Mouse (Mus musculus): Measurements from ENCODE around the gene Smim20. TPM values are rescaled to one million over a fixed set of nuclear protein-coding genes. Genes with fewer than 3 reads are reported as not detected.

The Smim20 gene
- polyA plus RNA-seq, 1 experiment: 45.2 TPM

DNA sequence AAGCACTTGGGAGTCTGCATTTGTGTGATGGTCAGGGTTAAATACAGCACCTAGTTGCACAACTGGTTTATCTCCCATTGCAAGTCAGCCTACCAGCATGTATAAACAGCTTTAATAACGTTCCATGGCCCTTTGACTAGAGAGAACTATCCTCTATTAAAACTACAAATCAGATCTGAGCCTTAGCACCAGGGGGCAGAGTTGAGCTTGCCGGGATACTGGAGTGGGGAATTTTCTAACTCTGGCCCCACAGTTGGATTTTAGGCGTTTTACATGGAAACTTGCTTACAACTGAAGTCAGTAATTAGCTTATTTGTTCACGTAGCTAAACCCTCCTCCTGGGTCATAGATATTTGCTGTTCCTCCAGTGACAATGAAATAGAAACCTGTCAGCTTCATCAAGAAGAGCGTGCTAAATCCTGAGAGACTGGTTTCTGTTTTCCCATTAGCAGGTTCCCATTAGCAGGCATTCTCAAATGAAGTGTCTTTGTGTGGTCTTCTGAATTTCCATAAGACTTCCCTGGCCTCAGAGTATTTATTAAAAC lies 8.0 kb downstream of the Smim20 start:
- no peak overlapping the region for H3K4me3 ChIP-seq (ENCODE audit: insufficient read depth, poor library complexity, severe bottlenecking)
- H3K27me3 ChIP-seq (ENCODE audit: control insufficient read depth, insufficient read depth, insufficient read length): no peaks in the 10 kb centered on the region
- TF ChIP-seq USF1 (IDR thresholded peaks at IDR 0.05; ENCODE audit: low read depth) (no peak), MAX (IDR thresholded peaks at IDR 0.05) (no peak), MYOG (IDR thresholded peaks at IDR 0.05; ENCODE audit: control insufficient read depth, extremely low read depth, insufficient read length) (no peak), CTCF (IDR thresholded peaks at IDR 0.05; ENCODE audit: control insufficient read depth, insufficient read depth, insufficient read length) (no peak), CEBPB (IDR thresholded peaks at IDR 0.05; ENCODE audit: low read depth) (no peak)
- H3K36me3 ChIP-seq (ENCODE audit: control insufficient read depth, insufficient read depth): no peaks in the 10 kb centered on the region
- H3K79me2 ChIP-seq (ENCODE audit: control insufficient read depth, insufficient read depth): no peaks in the 10 kb centered on the region
- no peak overlapping the region for H3ac ChIP-seq (ENCODE audit: control insufficient read depth, insufficient read length, low read depth)
- H3K79me3 ChIP-seq (ENCODE audit: low read depth): no peaks in the 10 kb centered on the region

- no peaks in the 10 kb centered on the region for H3K79me3 ChIP-seq (ENCODE audit: low read depth)
- TF ChIP-seq CEBPB (IDR thresholded peaks at IDR 0.05; ENCODE audit: low read depth) (no peak), CTCF (IDR thresholded peaks at IDR 0.05; ENCODE audit: control insufficient read depth, insufficient read depth, insufficient read length) (no peak), MYOD1 (IDR thresholded peaks at IDR 0.05; ENCODE audit: control insufficient read depth, insufficient read length, low read depth) (no peak), MYOG (IDR thresholded peaks at IDR 0.05; ENCODE audit: control insufficient read depth, extremely low read depth, insufficient read length) (no peak), FOSL1 (IDR thresholded peaks at IDR 0.05; ENCODE audit: insufficient read depth, low read length, poor library complexity, severe bottlenecking) (no peak), USF1 (IDR thresholded peaks at IDR 0.05; ENCODE audit: low read depth) (no peak), MAX (IDR thresholded peaks at IDR 0.05) (no peak)
- H3K4me3 ChIP-seq (ENCODE audit: insufficient read depth, poor library complexity, severe bottlenecking): no peak overlapping the region
- H3K79me2 ChIP-seq (ENCODE audit: control insufficient read depth, insufficient read depth): no peaks in the 10 kb centered on the region
- H3K36me3 ChIP-seq (ENCODE audit: control insufficient read depth, insufficient read depth): no peaks in the 10 kb centered on the region
- H3K27me3 ChIP-seq (ENCODE audit: control insufficient read depth, insufficient read depth, insufficient read length): no peaks in the 10 kb centered on the region
- H3ac ChIP-seq (ENCODE audit: control insufficient read depth, insufficient read length, low read depth): no peak overlapping the region
These were observed 8.5 kb downstream of the Smim20 start for GRCm38 (mm10) chr5:53275376-53275775.

GRCm38 (mm10) chr5:53276470-53277022 lies 9.7 kb downstream of the Smim20 start:
- Histone ChIP-seq H3K4me3 (ENCODE audit: insufficient read depth, poor library complexity, severe bottlenecking) (no peak overlapping the region), H3ac (ENCODE audit: control insufficient read depth, insufficient read length, low read depth) (no peak overlapping the region), H3K36me3 (ENCODE audit: control insufficient read depth, insufficient read depth) (no peaks in the 10 kb centered on the region), H3K79me2 (ENCODE audit: control insufficient read depth, insufficient read depth) (no peaks in the 10 kb centered on the region), H3K79me3 (ENCODE audit: low read depth) (no peaks in the 10 kb centered on the region), H3K27me3 (ENCODE audit: control insufficient read depth, insufficient read depth, insufficient read length) (no peaks in the 10 kb centered on the region)
- no peak for TF ChIP-seq MYOD1 (IDR thresholded peaks at IDR 0.05; ENCODE audit: control insufficient read depth, insufficient read length, low read depth)

GRCm38 (mm10) chr5:53277716-53278263 lies 10.9 kb downstream of the Smim20 start:
- Histone ChIP-seq H3K36me3 (ENCODE audit: control insufficient read depth, insufficient read depth) (no peaks in the 10 kb centered on the region), H3K4me3 (ENCODE audit: insufficient read depth, poor library complexity, severe bottlenecking) (no peak overlapping the region), H3K79me2 (ENCODE audit: control insufficient read depth, insufficient read depth) (no peaks in the 10 kb centered on the region), H3ac (ENCODE audit: control insufficient read depth, insufficient read length, low read depth) (no peak overlapping the region), H3K79me3 (ENCODE audit: low read depth) (no peaks in the 10 kb centered on the region), H3K27me3 (ENCODE audit: control insufficient read depth, insufficient read depth, insufficient read length) (no peaks in the 10 kb centered on the region)
- no peak for TF ChIP-seq FOSL1 (IDR thresholded peaks at IDR 0.05; ENCODE audit: insufficient read depth, low read length, poor library complexity, severe bottlenecking)
- TF ChIP-seq MYOG (IDR thresholded peaks at IDR 0.05; ENCODE audit: control insufficient read depth, extremely low read depth, insufficient read length): no peak
- no peak for TF ChIP-seq MAX (IDR thresholded peaks at IDR 0.05)
- TF ChIP-seq MYOD1 (IDR thresholded peaks at IDR 0.05; ENCODE audit: control insufficient read depth, insufficient read length, low read depth): no peak
- no peak for TF ChIP-seq CTCF (IDR thresholded peaks at IDR 0.05; ENCODE audit: control insufficient read depth, insufficient read depth, insufficient read length)
- TF ChIP-seq CEBPB (IDR thresholded peaks at IDR 0.05; ENCODE audit: low read depth): no peak

- no peak overlapping the region for H3K4me3 ChIP-seq (ENCODE audit: insufficient read depth, poor library complexity, severe bottlenecking)
- H3K79me3 ChIP-seq (ENCODE audit: low read depth): no peaks in the 10 kb centered on the region
- H3K36me3 ChIP-seq (ENCODE audit: control insufficient read depth, insufficient read depth): no peaks in the 10 kb centered on the region
- TF ChIP-seq CTCF (IDR thresholded peaks at IDR 0.05; ENCODE audit: control insufficient read depth, insufficient read depth, insufficient read length) (no peak), MYOD1 (IDR thresholded peaks at IDR 0.05; ENCODE audit: control insufficient read depth, insufficient read length, low read depth) (no peak), MAX (IDR thresholded peaks at IDR 0.05) (no peak), FOSL1 (IDR thresholded peaks at IDR 0.05; ENCODE audit: insufficient read depth, low read length, poor library complexity, severe bottlenecking) (no peak), MYOG (IDR thresholded peaks at IDR 0.05; ENCODE audit: control insufficient read depth, extremely low read depth, insufficient read length) (no peak), USF1 (IDR thresholded peaks at IDR 0.05; ENCODE audit: low read depth) (no peak), CEBPB (IDR thresholded peaks at IDR 0.05; ENCODE audit: low read depth) (no peak)
- no peaks in the 10 kb centered on the region for H3K27me3 ChIP-seq (ENCODE audit: control insufficient read depth, insufficient read depth, insufficient read length)
- no peak overlapping the region for H3ac ChIP-seq (ENCODE audit: control insufficient read depth, insufficient read length, low read depth)
- no peaks in the 10 kb centered on the region for H3K79me2 ChIP-seq (ENCODE audit: control insufficient read depth, insufficient read depth)
These were observed 12.4 kb downstream of the Smim20 start for GRCm38 (mm10) chr5:53279216-53279813.

DNA sequence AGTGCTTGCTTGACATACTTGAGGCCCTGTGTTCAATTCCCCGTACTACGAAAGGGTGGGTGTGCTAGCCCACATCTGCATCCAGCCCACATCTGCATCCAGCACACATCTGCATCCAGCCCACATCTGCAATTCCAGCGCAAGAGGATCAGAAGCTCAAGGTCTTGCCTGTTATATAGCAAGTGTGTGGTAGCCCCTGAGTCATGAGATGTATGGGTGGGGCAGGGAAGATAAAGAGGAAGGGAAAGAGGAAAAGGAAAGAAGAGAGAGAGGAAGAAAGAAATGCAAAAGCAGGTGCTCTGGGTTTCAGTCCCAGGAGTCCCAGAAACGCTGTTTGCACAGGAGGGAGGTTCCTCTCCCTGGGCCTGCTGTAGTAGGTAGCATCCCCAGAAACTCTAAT lies 15.6 kb downstream of the Smim20 start:
- Histone ChIP-seq H3K79me3 (ENCODE audit: low read depth) (no peaks in the 10 kb centered on the region), H3K36me3 (ENCODE audit: control insufficient read depth, insufficient read depth) (no peaks in the 10 kb centered on the region), H3ac (ENCODE audit: control insufficient read depth, insufficient read length, low read depth) (no peak overlapping the region), H3K4me3 (ENCODE audit: insufficient read depth, poor library complexity, severe bottlenecking) (no peak overlapping the region), H3K27me3 (ENCODE audit: control insufficient read depth, insufficient read depth, insufficient read length) (no peaks in the 10 kb centered on the region), H3K79me2 (ENCODE audit: control insufficient read depth, insufficient read depth) (no peaks in the 10 kb centered on the region)
- TF ChIP-seq USF1 (IDR thresholded peaks at IDR 0.05; ENCODE audit: low read depth): no peak
- no peak for TF ChIP-seq MYOG (IDR thresholded peaks at IDR 0.05; ENCODE audit: control insufficient read depth, extremely low read depth, insufficient read length)
